Mouse (Mus musculus) liver, adult 2 months (tissue): Measurements from ENCODE around the gene Gls.

Source experiments
- CTCF ChIP-seq: fragments of 200-500 bp; IDR thresholded peaks from 2 replicates; pipeline ENCODE4 v1.5.1; 2011; ENCODE audit warnings: low read depth, low read length, control low read depth
- POLR2A ChIP-seq: fragments of 200-500 bp; IDR thresholded peaks from 2 replicates; pipeline ENCODE4 v1.6.1; 2011; ENCODE audit warnings: low read length, control low read depth; ENCODE audit not compliant: insufficient read depth; ENCODE audit errors: extremely low read depth

- TF ChIP-seq POLR2A (no peak), CTCF (no peak)
These were observed 84.9 kb downstream of the Gls start for GRCm38 (mm10) chr1:52148178-52148577.
